Mouse (Mus musculus) bone marrow, adult 2 months (tissue): ENCODE results near the gene Nfia. TPM values are rescaled to one million over a fixed set of nuclear protein-coding genes. Genes with fewer than 3 reads are reported as not detected.

Experiments used
- H3K27ac ChIP-seq: fragments of 200-500 bp; 2 replicates; pipeline ENCODE4 v1.5.1; 2012; ENCODE audit warnings: low read depth, mild to moderate bottlenecking, control low read depth, inconsistent platforms, low read length; ENCODE audit not compliant: control insufficient read depth, poor library complexity, insufficient read depth
- H3K4me1 ChIP-seq: fragments of 200-500 bp; 2 replicates; pipeline ENCODE4 v1.6.1; 2011; ENCODE audit warnings: low read length; ENCODE audit not compliant: control insufficient read depth, insufficient read depth
- H3K4me3 ChIP-seq: fragments of 200-500 bp; replicated peaks from 2 replicates; pipeline ENCODE3; 2011; ENCODE audit warnings: mild to moderate bottlenecking, low read depth, low read length, control low read depth; ENCODE audit not compliant: control insufficient read depth
- CTCF ChIP-seq: fragments of 200-500 bp; IDR thresholded peaks from 2 replicates; pipeline ENCODE4 v1.5.1; 2011; ENCODE audit warnings: low read length, control low read depth; ENCODE audit not compliant: control insufficient read depth, insufficient read depth
- POLR2A ChIP-seq: fragments of 200-500 bp; IDR thresholded peaks from 2 replicates; pipeline ENCODE4 v1.6.1; 2011; ENCODE audit warnings: low read depth, mild to moderate bottlenecking, control low read depth, low read length, borderline replicate concordance; ENCODE audit not compliant: control insufficient read depth
- WGBS: fragments of 180-500 bp; shearing (Covaris S2); methylation state at CpG from one replicate; pipeline ENCODE4 v1.1.7; 2018; 5-methylcytosine and 5-hydroxymethylcytosine counted together
- polyA plus RNA-seq: library from polyadenylated mRNA; stranded (reverse); fragments of >200 nt; gene quantifications from 2 replicates; pipeline ENCODE4 v1.2.4, GENCODE M21; 2011; ENCODE audit warnings: low replicate concordance; ENCODE audit not compliant: missing spikeins, insufficient read depth, insufficient read length

Gene Nfia
- polyA plus RNA-seq, 1 experiment = 5.8 TPM

GRCm38 (mm10) chr4:98031871-98032270 is 259.3 kb downstream of the Nfia start:
- TF ChIP-seq POLR2A (no peak), CTCF (no peak)
- WGBS = 79% methylated on average over 3 of the region's 3 CpGs

GRCm38 (mm10) chr4:98032332-98032731 is 259.8 kb downstream of the Nfia start:
- no peak for TF ChIP-seq POLR2A
- no peak for TF ChIP-seq CTCF
- Histone ChIP-seq H3K4me1 (no peaks in the 10 kb centered on the region), H3K4me3 (no peak overlapping the region), H3K27ac (no peak overlapping the region)
- WGBS = 88% methylated on average over 5 of the region's 5 CpGs

More at GRCm38 (mm10) chr4:98031871-98032270, 259.3 kb downstream of the Nfia start:
- no peaks in the 10 kb centered on the region for H3K4me1 ChIP-seq
- no peak overlapping the region for H3K27ac ChIP-seq
- no peak overlapping the region for H3K4me3 ChIP-seq

GRCm38 (mm10) chr4:98039095-98039494 is 266.6 kb downstream of the Nfia start:
- H3K4me3 ChIP-seq = no peak overlapping the region
- no peak for TF ChIP-seq POLR2A
- no peak for TF ChIP-seq CTCF
- no peak overlapping the region for H3K27ac ChIP-seq
- WGBS = 78% methylated on average over 5 of the region's 5 CpGs
- H3K4me1 ChIP-seq = no peaks in the 10 kb centered on the region; the same call in 1 of the 2 replicates

- 4% methylated on average over 7 of the region's 7 CpGs for WGBS
- H3K4me1 ChIP-seq = no peaks in the 10 kb centered on the region; the same call in 1 of the 2 replicates
- H3K27ac ChIP-seq = no peak overlapping the region
- TF ChIP-seq CTCF (no peak), POLR2A (no peak)
- H3K4me3 ChIP-seq = no peak overlapping the region
These were observed 267.6 kb downstream of the Nfia start for GRCm38 (mm10) chr4:98040179-98040578.

GRCm38 (mm10) chr4:98044611-98045010 is 272.1 kb downstream of the Nfia start:
- Histone ChIP-seq H3K4me3 (no peak overlapping the region), H3K27ac (no peak overlapping the region), H3K4me1 (no peaks in the 10 kb centered on the region; the same call in 1 of the 2 replicates)
- 83% methylated on average over 8 of the region's 8 CpGs for WGBS
- no peak for TF ChIP-seq CTCF
- no peak for TF ChIP-seq POLR2A

- TF ChIP-seq POLR2A (no peak), CTCF (no peak)
- H3K27ac ChIP-seq = no peak overlapping the region
- no peaks in the 10 kb centered on the region for H3K4me1 ChIP-seq
- H3K4me3 ChIP-seq = no peak overlapping the region
These were observed 274.8 kb downstream of the Nfia start for GRCm38 (mm10) chr4:98047369-98047768.

- no peak overlapping the region for H3K4me3 ChIP-seq
- no peaks in the 10 kb centered on the region; the same call in 1 of the 2 replicates for H3K4me1 ChIP-seq
- no peak for TF ChIP-seq CTCF
- 89% methylated on average over 7 of the region's 7 CpGs for WGBS
- H3K27ac ChIP-seq = no peak overlapping the region
These were observed 277.1 kb downstream of the Nfia start for GRCm38 (mm10) chr4:98049584-98049983.

- Histone ChIP-seq H3K4me3 (no peak overlapping the region), H3K4me1 (no peaks in the 10 kb centered on the region; the same call in 1 of the 2 replicates), H3K27ac (no peak overlapping the region)
- 87% methylated on average over 8 of the region's 8 CpGs for WGBS
- TF ChIP-seq CTCF = no peak
- no peak for TF ChIP-seq POLR2A
These were observed 277.6 kb downstream of the Nfia start for GRCm38 (mm10) chr4:98050003-98050620.

GRCm38 (mm10) chr4:98050781-98051180 is 278.2 kb downstream of the Nfia start:
- TF ChIP-seq POLR2A (no peak), CTCF (no peak)
- Histone ChIP-seq H3K4me1 (no peaks in the 10 kb centered on the region; the same call in 1 of the 2 replicates), H3K4me3 (no peak overlapping the region), H3K27ac (no peak overlapping the region)
- 90% methylated on average over 10 of the region's 10 CpGs for WGBS
